Mouse (Mus musculus): ENCODE results near the gene Btbd9. TPM values are rescaled to one million over a fixed set of nuclear protein-coding genes. Genes with fewer than 3 reads are reported as not detected.

Btbd9 gene
- total RNA-seq, 1 experiment: 28.2 TPM

DNA sequence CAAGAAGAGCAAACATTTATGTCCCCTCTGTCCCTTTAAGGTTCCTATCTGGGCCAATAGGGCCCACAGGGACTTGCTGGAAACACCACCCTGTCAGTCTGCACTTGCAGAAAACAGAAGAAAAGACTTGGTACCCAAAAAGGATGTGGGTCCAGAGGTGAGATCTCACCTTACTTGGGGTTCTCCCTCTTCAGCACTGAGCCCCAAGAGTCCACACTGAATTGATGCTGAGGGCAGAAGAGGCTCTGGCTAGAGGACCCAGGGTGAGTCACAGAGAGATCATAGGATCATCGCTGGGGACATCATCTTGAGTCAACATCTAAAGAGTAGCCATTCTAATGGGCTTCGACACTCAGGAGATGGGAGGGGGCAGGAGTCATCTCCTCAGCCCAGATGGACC is 290.6 kb downstream of the Btbd9 start:
- Histone ChIP-seq H3K9me3 (ENCODE audit: control insufficient read depth, insufficient read depth, low read depth, low read length) (no peaks in the 10 kb centered on the region), H3K9ac (ENCODE audit: insufficient read depth, low read depth, low read length, poor library complexity, severe bottlenecking) (no peak overlapping the region), H3K4me3 (ENCODE audit: insufficient read depth in 1 of 2, low read depth in 1 of 2, low read length in 2 of 2, poor library complexity in 1 of 2, severe bottlenecking in 1 of 2) (no peak overlapping the region), H3K27ac (ENCODE audit: insufficient read depth, low read depth, low read length, poor library complexity, severe bottlenecking) (no peak overlapping the region), H3K4me1 (ENCODE audit: control insufficient read depth in 2 of 2, insufficient read depth in 2 of 2, low read length in 2 of 2, poor library complexity in 1 of 2) (peaks cover 2 to 7% of the 10 kb centered on the region in 2 experiments; a peak in 3 of 4 replicates), H3K36me3 (ENCODE audit: control insufficient read depth, insufficient read depth, low read length, poor library complexity, severe bottlenecking) (no peaks in the 10 kb centered on the region)
- TF ChIP-seq ZC3H11A (IDR thresholded peaks at IDR 0.05; ENCODE audit: borderline replicate concordance, low read depth, low read length): no peak
- TF ChIP-seq MAFK (IDR thresholded peaks at IDR 0.05; ENCODE audit: insufficient read depth, low read depth, low read length): no peak
- no peak for TF ChIP-seq CHD2 (IDR thresholded peaks at IDR 0.05; ENCODE audit: low read depth, low read length)
- no peak for TF ChIP-seq HCFC1 (IDR thresholded peaks at IDR 0.05; ENCODE audit: borderline replicate concordance, insufficient read depth, low read length)
- no peak for TF ChIP-seq ZNF384 (IDR thresholded peaks at IDR 0.05; ENCODE audit: low read depth, low read length)
- in situ Hi-C loops (cut with MboI; ENCODE audit: low sequenced_read_pairs in 2 of 2, unreplicated experiment in 2 of 2): no loop called here
- no peak for DNase-seq (ENCODE audit: low read depth, low spot score)

- H3K27ac ChIP-seq (ENCODE audit: insufficient read depth, low read depth, low read length, poor library complexity, severe bottlenecking): no peak overlapping the region
- TF ChIP-seq ZC3H11A (IDR thresholded peaks at IDR 0.05; ENCODE audit: borderline replicate concordance, low read depth, low read length): no peak
- no peak for TF ChIP-seq ZNF384 (IDR thresholded peaks at IDR 0.05; ENCODE audit: low read depth, low read length)
- no peak for TF ChIP-seq MAFK (IDR thresholded peaks at IDR 0.05; ENCODE audit: insufficient read depth, low read depth, low read length)
- TF ChIP-seq HCFC1 (IDR thresholded peaks at IDR 0.05; ENCODE audit: borderline replicate concordance, insufficient read depth, low read length): no peak
- no peak for TF ChIP-seq CHD2 (IDR thresholded peaks at IDR 0.05; ENCODE audit: low read depth, low read length)
- H3K4me3 ChIP-seq (ENCODE audit: insufficient read depth in 1 of 2, low read depth in 1 of 2, low read length in 2 of 2, poor library complexity in 1 of 2, severe bottlenecking in 1 of 2): no peak overlapping the region
- H3K4me1 ChIP-seq (ENCODE audit: control insufficient read depth in 2 of 2, insufficient read depth in 2 of 2, low read length in 2 of 2, poor library complexity in 1 of 2): peaks cover 6 to 12% of the 10 kb centered on the region in 2 experiments
- no peaks in the 10 kb centered on the region for H3K36me3 ChIP-seq (ENCODE audit: control insufficient read depth, insufficient read depth, low read length, poor library complexity, severe bottlenecking)
- H3K9me3 ChIP-seq (ENCODE audit: control insufficient read depth, insufficient read depth, low read depth, low read length): no peaks in the 10 kb centered on the region
- no peak for DNase-seq (ENCODE audit: low read depth, low spot score)
- no peak overlapping the region for H3K9ac ChIP-seq (ENCODE audit: insufficient read depth, low read depth, low read length, poor library complexity, severe bottlenecking)
- in situ Hi-C loops (cut with MboI; ENCODE audit: low sequenced_read_pairs in 2 of 2, unreplicated experiment in 2 of 2): no loop called here
Measured at GRCm38 (mm10) chr17:30283460-30284050, 292.7 kb downstream of the Btbd9 start.

DNA sequence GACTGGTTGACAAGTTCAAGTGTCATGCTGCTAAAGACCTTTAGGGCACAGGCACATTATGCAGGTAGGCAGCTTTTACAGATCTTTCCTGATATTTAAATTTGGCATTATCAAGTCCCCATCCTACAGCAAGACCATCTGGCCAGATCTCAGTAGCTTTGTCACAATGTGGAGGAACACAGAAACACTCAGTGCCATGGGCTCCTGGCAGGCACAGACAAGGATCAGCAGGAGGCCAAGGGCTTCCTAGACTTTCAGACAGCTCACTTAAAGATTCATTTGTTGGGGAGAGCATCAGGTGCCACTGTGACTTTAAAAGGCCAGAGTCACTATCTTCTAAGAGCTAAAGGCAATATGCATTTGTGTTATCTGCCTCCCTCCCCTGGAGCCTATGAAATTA is 293.3 kb downstream of the Btbd9 start:
- H3K36me3 ChIP-seq (ENCODE audit: control insufficient read depth, insufficient read depth, low read length, poor library complexity, severe bottlenecking): no peaks in the 10 kb centered on the region
- in situ Hi-C loops (cut with MboI; ENCODE audit: low sequenced_read_pairs in 2 of 2, unreplicated experiment in 2 of 2): no loop called here
- H3K9ac ChIP-seq (ENCODE audit: insufficient read depth, low read depth, low read length, poor library complexity, severe bottlenecking): no peak overlapping the region
- TF ChIP-seq HCFC1 (IDR thresholded peaks at IDR 0.05; ENCODE audit: borderline replicate concordance, insufficient read depth, low read length): no peak
- no peak for TF ChIP-seq ZNF384 (IDR thresholded peaks at IDR 0.05; ENCODE audit: low read depth, low read length)
- TF ChIP-seq ZC3H11A (IDR thresholded peaks at IDR 0.05; ENCODE audit: borderline replicate concordance, low read depth, low read length): no peak
- no peak for TF ChIP-seq MAFK (IDR thresholded peaks at IDR 0.05; ENCODE audit: insufficient read depth, low read depth, low read length)
- no peak for TF ChIP-seq CHD2 (IDR thresholded peaks at IDR 0.05; ENCODE audit: low read depth, low read length)
- no peak overlapping the region for H3K4me3 ChIP-seq (ENCODE audit: insufficient read depth in 1 of 2, low read depth in 1 of 2, low read length in 2 of 2, poor library complexity in 1 of 2, severe bottlenecking in 1 of 2)
- H3K27ac ChIP-seq (ENCODE audit: insufficient read depth, low read depth, low read length, poor library complexity, severe bottlenecking): no peak overlapping the region
- H3K4me1 ChIP-seq (ENCODE audit: control insufficient read depth in 2 of 2, insufficient read depth in 2 of 2, low read length in 2 of 2, poor library complexity in 1 of 2): peaks cover 6 to 10% of the 10 kb centered on the region in 2 experiments
- no peak for DNase-seq (ENCODE audit: low read depth, low spot score)
- H3K9me3 ChIP-seq (ENCODE audit: control insufficient read depth, insufficient read depth, low read depth, low read length): no peaks in the 10 kb centered on the region

- H3K27ac ChIP-seq (ENCODE audit: insufficient read depth, low read depth, low read length, poor library complexity, severe bottlenecking): no peak overlapping the region
- H3K9ac ChIP-seq (ENCODE audit: insufficient read depth, low read depth, low read length, poor library complexity, severe bottlenecking): no peak overlapping the region
- peak; percentile 35 for DNase-seq (ENCODE audit: low read depth, low spot score)
- H3K4me1 ChIP-seq (ENCODE audit: control insufficient read depth in 2 of 2, insufficient read depth in 2 of 2, low read length in 2 of 2, poor library complexity in 1 of 2): peaks cover 4 to 6% of the 10 kb centered on the region in 2 experiments; a peak in 2 of 4 replicates
- H3K9me3 ChIP-seq (ENCODE audit: control insufficient read depth, insufficient read depth, low read depth, low read length): no peaks in the 10 kb centered on the region
- in situ Hi-C loops (cut with MboI; ENCODE audit: low sequenced_read_pairs in 2 of 2, unreplicated experiment in 2 of 2): no loop called here
- no peaks in the 10 kb centered on the region for H3K36me3 ChIP-seq (ENCODE audit: control insufficient read depth, insufficient read depth, low read length, poor library complexity, severe bottlenecking)
- TF ChIP-seq MAFK (IDR thresholded peaks at IDR 0.05; ENCODE audit: insufficient read depth, low read depth, low read length) (no peak), CHD2 (IDR thresholded peaks at IDR 0.05; ENCODE audit: low read depth, low read length) (no peak), HCFC1 (IDR thresholded peaks at IDR 0.05; ENCODE audit: borderline replicate concordance, insufficient read depth, low read length) (no peak), ZC3H11A (IDR thresholded peaks at IDR 0.05; ENCODE audit: borderline replicate concordance, low read depth, low read length) (no peak), ZNF384 (IDR thresholded peaks at IDR 0.05; ENCODE audit: low read depth, low read length) (no peak)
- 0 out of 4 replicates have a peak overlapping the region, but pooled peaks of 1 of the 2 experiments have one; percentile 35 for H3K4me3 ChIP-seq (ENCODE audit: insufficient read depth in 1 of 2, low read depth in 1 of 2, low read length in 2 of 2, poor library complexity in 1 of 2, severe bottlenecking in 1 of 2)
Measured at GRCm38 (mm10) chr17:30280323-30281118, 295.8 kb downstream of the Btbd9 start.
